Mouse (Mus musculus) heart, embryonic 15.5 days (tissue): Measurements from ENCODE around the gene F12. TPM values are rescaled to one million over a fixed set of nuclear protein-coding genes. Genes with fewer than 3 reads are reported as not detected.

Experiments
- ATAC-seq: fragments of 200-750 bp; cut with Nextera tagmentation; replicated peaks from 2 replicates; pipeline ENCODE4 v1.8.0; 2017; ENCODE audit warnings: low read depth, moderate TSS enrichment; ENCODE audit not compliant: insufficient number of reproducible peaks, insufficient read depth, low FRiP score
- H3K27ac ChIP-seq: fragments of 300-500 bp; sonication (generic); 2 replicates; pipeline ENCODE4 v1.5.1; 2015; ENCODE audit warnings: mild to moderate bottlenecking, inconsistent platforms
- H3K27me3 ChIP-seq: fragments of 300-500 bp; sonication (generic); 2 replicates; pipeline ENCODE4 v1.6.1; 2015; ENCODE audit warnings: inconsistent platforms
- H3K36me3 ChIP-seq: fragments of 300-500 bp; sonication (generic); 2 replicates; pipeline ENCODE4 v1.6.1; 2015; ENCODE audit warnings: mild to moderate bottlenecking, inconsistent platforms
- H3K4me1 ChIP-seq: fragments of 300-500 bp; sonication (generic); replicated peaks from 2 replicates; pipeline ENCODE4 v1.6.1; 2015; ENCODE audit warnings: inconsistent platforms
- H3K4me2 ChIP-seq: fragments of 300-500 bp; sonication (generic); 2 replicates; pipeline ENCODE4 v1.6.1; 2015; ENCODE audit warnings: inconsistent platforms, mild to moderate bottlenecking, moderate library complexity
- H3K4me3 ChIP-seq: fragments of 300-500 bp; sonication (generic); 2 replicates; pipeline ENCODE4 v1.5.1; 2015; ENCODE audit warnings: mild to moderate bottlenecking, inconsistent platforms
- H3K9ac ChIP-seq: fragments of 300-500 bp; sonication (generic); 2 replicates; pipeline ENCODE4 v1.6.1; 2015; ENCODE audit warnings: mild to moderate bottlenecking, inconsistent platforms
- H3K9me3 ChIP-seq: fragments of 300-500 bp; sonication (generic); replicated peaks from 2 replicates; pipeline ENCODE4 v1.6.1; 2016; ENCODE audit warnings: inconsistent platforms
- WGBS: fragments of 180-500 bp; shearing (Covaris S2); methylation state at CpG from one replicate; pipeline ENCODE4 v1.1.7; 2015; ENCODE audit warnings: mixed read lengths; 5-methylcytosine and 5-hydroxymethylcytosine counted together
- polyA plus RNA-seq: library from polyadenylated mRNA; unstranded; fragments of >200 nt; fragmentation: Nextera tagmentation; extraction: Ambion mirVana; gene quantifications from 2 replicates; pipeline ENCODE4 v1.2.1, GENCODE M21; 2015

F12 gene
- polyA plus RNA-seq, 1 experiment from 2014 or later, result 0.10 TPM

GRCm38 (mm10) chr13:55430566-55430965, 4.0 kb upstream of the F12 start:
- H3K9ac ChIP-seq, result no peak overlapping the region
- no peaks in the 10 kb centered on the region for H3K36me3 ChIP-seq
- H3K27me3 ChIP-seq, result peaks cover 15% of the 10 kb centered on the region
- H3K4me3 ChIP-seq, result no peak overlapping the region
- no peaks in the 10 kb centered on the region for H3K9me3 ChIP-seq
- no peaks in the 10 kb centered on the region for H3K4me1 ChIP-seq
- H3K4me2 ChIP-seq, result no peak overlapping the region
- no peak overlapping the region for H3K27ac ChIP-seq
- ATAC-seq, result no peak
- WGBS, result 74% methylated on average over 2 of the region's 2 CpGs

DNA sequence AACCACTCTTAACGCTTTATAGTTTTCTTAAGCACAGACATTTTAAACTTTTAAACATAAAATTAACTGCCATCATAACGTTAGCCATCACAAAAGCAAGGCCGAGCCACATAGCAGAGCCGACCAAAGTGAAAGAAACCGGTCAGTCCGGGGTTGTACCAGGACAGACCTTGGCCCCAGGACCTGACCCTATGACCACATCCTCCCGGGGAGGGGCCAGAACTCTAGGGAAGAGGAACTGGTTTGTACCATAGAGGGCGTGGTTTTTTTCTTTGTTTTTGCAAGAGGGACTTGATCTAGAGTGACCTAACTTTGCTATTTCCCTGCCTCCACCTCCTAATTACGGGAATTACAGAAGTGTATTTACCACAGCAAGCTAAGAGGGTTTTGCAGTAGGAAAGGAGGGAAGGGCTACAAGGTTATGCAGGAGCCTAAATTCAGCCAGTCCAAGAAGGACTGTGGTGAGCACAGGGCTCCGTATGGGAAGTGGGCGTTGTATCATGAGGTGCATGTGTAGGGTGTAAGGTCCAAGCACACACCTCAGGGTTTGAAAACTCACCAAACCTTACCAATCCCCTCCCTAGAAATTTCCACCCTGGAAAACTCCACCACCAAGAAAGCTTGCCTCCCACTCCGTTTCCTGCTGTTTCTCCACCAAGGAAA, 2.8 kb upstream of the F12 start:
- Histone ChIP-seq H3K4me3 (no peak overlapping the region), H3K9me3 (no peaks in the 10 kb centered on the region), H3K4me2 (no peak overlapping the region), H3K9ac (no peak overlapping the region), H3K4me1 (no peaks in the 10 kb centered on the region), H3K27ac (no peak overlapping the region), H3K27me3 (peaks cover 18% of the 10 kb centered on the region), H3K36me3 (no peaks in the 10 kb centered on the region)
- 60% methylated on average over 12 of the region's 12 CpGs for WGBS
- no peak for ATAC-seq

DNA sequence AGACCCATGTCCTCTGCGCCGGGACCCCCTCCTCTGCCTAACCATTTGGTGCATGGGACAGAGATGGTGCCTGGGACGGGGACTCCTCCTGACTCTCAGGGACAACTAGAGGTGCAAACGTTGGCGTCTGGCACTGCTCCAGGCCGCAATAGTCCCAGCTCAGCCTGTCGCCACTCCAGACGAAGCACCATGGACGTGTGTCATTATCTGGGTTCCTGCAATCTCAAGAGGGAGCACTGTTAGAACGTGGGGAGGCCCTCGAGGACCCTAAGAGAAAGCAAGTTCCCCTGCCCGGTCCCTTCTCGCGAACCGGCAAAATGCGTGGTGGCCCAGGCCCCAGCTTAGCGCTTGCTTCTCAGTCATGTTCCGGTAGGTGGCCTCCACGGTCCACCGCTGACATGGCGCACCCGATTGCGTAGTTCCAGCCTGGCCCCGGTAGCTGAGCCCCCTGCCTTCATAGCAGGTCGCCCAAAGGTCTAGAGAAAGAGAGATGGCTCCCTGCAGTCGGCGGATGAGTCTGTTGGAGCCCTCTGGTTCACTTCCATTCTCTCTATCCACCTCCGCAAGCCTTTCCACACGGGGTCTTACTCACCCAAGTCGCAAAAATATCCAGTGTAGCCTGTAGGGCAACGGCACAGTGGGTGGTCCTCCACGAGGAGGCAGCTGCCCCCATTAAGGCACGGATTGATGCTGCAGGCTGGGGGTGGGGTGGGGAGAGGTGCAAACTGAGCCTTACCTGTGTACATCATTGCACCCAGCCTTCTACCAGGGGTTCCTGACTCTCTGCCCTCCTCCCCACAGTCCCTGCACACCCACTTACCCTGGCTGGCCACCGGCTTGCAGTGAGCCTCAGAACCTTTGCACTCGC, 5.4 kb downstream of the F12 start:
- H3K4me2 ChIP-seq, result peak overlapping the region; percentile 50
- H3K27ac ChIP-seq, result no peak overlapping the region
- peak; percentile 60 for ATAC-seq
- peak overlapping the region; percentile 31 for H3K4me3 ChIP-seq
- no peaks in the 10 kb centered on the region for H3K9me3 ChIP-seq
- peaks cover 67% of the 10 kb centered on the region for H3K27me3 ChIP-seq
- H3K36me3 ChIP-seq, result no peaks in the 10 kb centered on the region
- peak overlapping the region; percentile 12; the same call in 1 of the 2 replicates for H3K9ac ChIP-seq
- 10% methylated on average over 35 of the region's 35 CpGs for WGBS
- H3K4me1 ChIP-seq, result peaks cover 17% of the 10 kb centered on the region

DNA sequence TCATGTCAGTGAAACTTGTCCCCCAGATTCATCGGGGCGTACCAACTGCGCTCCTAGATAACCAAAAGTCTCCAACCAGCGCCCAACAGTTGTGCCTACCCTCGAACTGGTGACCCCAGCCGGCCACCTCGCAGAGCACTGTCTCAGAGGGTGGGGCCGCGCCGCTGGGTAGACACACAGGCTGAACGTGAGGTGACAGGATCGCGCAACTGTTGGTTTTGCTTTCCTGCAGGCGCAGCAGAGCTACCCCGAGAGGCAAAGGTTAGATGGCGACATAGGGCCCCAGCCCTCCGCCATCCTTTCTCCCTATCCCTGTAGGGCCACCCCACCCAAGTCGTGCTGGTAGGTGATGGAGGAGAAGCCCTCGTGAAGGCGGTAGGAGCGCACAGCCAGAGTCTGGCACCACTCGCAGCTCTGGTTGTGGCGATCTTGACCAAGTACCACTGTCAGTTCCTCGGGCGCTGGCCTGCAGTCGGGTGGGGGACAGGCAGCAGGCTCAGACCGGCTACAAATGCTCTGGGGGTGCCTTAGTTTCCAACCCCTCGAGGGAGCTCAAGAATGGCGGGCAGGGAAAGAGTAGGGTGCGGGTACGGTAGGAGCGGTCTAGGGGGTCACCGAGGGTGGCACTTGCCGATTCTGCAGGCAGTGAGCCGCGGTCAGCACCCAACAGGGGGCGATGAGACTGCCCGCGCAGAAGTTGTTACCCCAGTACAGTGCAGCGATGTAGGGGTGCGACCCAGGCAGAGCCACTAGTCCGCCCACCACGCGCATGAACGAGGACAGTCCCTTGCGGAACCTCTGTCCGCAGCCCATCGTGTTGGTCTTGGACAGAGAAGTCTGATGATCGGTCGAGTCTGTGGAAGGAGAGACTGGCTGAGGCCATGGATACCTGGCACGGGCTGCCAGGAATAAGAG, 6.3 kb downstream of the F12 start:
- WGBS, result 22% methylated on average over 51 of the region's 51 CpGs
- ATAC-seq, result no peak
- peaks cover 61% of the 10 kb centered on the region for H3K27me3 ChIP-seq

DNA sequence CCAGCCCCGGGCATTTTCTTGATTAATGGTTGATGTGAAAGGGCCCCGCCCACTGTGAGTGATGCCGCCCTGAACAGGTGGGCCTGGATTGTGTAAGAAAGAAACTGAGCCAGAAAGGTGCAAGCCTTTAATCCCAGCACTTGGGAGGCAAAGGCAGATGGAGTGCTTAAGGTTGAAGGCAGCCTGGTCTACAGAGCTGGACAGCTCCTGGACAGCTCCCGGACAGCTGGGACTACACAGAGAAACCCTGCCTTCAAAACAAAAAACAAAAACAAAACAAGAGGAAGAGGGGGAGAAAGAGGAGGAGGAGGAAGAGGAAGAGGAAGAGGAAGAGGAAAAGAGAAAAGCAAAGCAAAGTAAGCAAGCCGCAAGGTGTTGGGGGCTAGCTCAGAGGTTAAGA, 7.5 kb downstream of the F12 start:
- Histone ChIP-seq H3K4me2 (no peak overlapping the region), H3K9me3 (no peaks in the 10 kb centered on the region), H3K4me1 (peaks cover 25% of the 10 kb centered on the region), H3K36me3 (no peaks in the 10 kb centered on the region), H3K27me3 (peaks cover 69% of the 10 kb centered on the region), H3K27ac (no peak overlapping the region), H3K4me3 (no peak overlapping the region), H3K9ac (no peak overlapping the region)
- WGBS, result 71% methylated on average over 5 of the region's 5 CpGs
- no peak for ATAC-seq

More for the DNA sequence above, 6.3 kb downstream of the F12 start:
- no peaks in the 10 kb centered on the region for H3K9me3 ChIP-seq
- no peaks in the 10 kb centered on the region for H3K36me3 ChIP-seq
- peak overlapping the region; percentile 50 for H3K4me2 ChIP-seq
- no peak overlapping the region for H3K9ac ChIP-seq
- H3K4me3 ChIP-seq, result no peak overlapping the region; the same call in 1 of the 2 replicates
- peaks cover 18% of the 10 kb centered on the region for H3K4me1 ChIP-seq
- no peak overlapping the region for H3K27ac ChIP-seq

GRCm38 (mm10) chr13:55418004-55418403, 8.6 kb downstream of the F12 start:
- 13% methylated on average over 12 of the region's 12 CpGs for WGBS
- no peak overlapping the region for H3K27ac ChIP-seq
- H3K4me1 ChIP-seq, result peaks cover 25% of the 10 kb centered on the region
- no peak overlapping the region for H3K4me2 ChIP-seq
- H3K9me3 ChIP-seq, result no peaks in the 10 kb centered on the region
- 0 out of 2 replicates have a peak, but pooled peaks have one; percentile 54 for ATAC-seq
- H3K36me3 ChIP-seq, result no peaks in the 10 kb centered on the region
- no peak overlapping the region for H3K4me3 ChIP-seq
- peaks cover 81% of the 10 kb centered on the region for H3K27me3 ChIP-seq
- H3K9ac ChIP-seq, result no peak overlapping the region

DNA sequence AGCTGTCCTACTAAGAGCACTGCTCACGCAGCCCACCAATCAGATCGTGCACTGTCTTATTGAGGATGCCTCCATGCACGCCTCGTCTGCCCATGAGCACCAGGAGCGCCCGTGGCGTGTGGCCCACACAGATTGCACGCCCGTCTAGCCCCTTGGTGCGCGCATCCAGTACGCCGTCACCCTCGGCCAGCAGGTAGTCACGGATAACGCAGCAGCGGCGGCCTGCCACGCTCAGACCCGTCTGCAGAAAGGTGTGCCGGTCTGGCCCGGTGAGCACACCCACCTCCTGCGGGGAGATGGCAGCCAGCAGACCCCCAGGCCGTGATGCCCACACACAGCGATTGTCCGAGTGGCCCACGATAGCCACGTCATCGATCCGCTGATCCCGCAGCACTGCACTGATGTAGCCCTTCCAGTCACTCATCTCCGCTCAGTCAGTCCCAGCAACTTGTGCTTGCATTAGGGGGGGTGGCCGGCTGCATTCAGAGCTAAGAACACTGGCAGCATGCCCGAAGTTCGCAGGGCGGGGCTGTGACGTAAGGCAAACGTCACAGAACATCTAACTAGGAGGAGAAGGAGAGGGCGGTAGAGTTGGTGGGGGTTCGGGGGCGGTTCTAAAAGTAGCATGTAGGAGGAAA, 11.7 kb downstream of the F12 start, which contains the start of gene Pfn3:
TSS of gene Pfn3 (minus strand) at position 490 of the 638 bp plus-strand sequence.
- Histone ChIP-seq H3K27me3 (peaks cover 74% of the 10 kb centered on the region), H3K36me3 (no peaks in the 10 kb centered on the region), H3K9me3 (no peaks in the 10 kb centered on the region), H3K4me1 (peaks cover 10% of the 10 kb centered on the region), H3K4me3 (peak within 1 kb of the TSS; percentile 37), H3K9ac (peak within 1 kb of the TSS; percentile 31; the same call in 1 of the 2 replicates), H3K4me2 (peak within 1 kb of the TSS; percentile 58), H3K27ac (no peak within 1 kb of the TSS)
- WGBS, result 9% methylated on average over 41 of the region's 41 CpGs
- ATAC-seq, result 0 out of 2 replicates have a peak, but pooled peaks have one; percentile 36

- H3K4me2 ChIP-seq, result no peak overlapping the region
- ATAC-seq, result no peak
- no peaks in the 10 kb centered on the region for H3K36me3 ChIP-seq
- peaks cover 10% of the 10 kb centered on the region for H3K4me1 ChIP-seq
- no peaks in the 10 kb centered on the region for H3K9me3 ChIP-seq
- peaks cover 74% of the 10 kb centered on the region for H3K27me3 ChIP-seq
- no peak overlapping the region for H3K9ac ChIP-seq
- H3K4me3 ChIP-seq, result no peak overlapping the region
- WGBS, result 67% methylated on average over 12 of the region's 12 CpGs
- H3K27ac ChIP-seq, result no peak overlapping the region
These were observed 13.3 kb downstream of the F12 start for GRCm38 (mm10) chr13:55413333-55413732.

- WGBS, result 75% methylated on average over 13 of the region's 13 CpGs
- no peak for ATAC-seq
- no peaks in the 10 kb centered on the region for H3K36me3 ChIP-seq
- peaks cover 8% of the 10 kb centered on the region for H3K4me1 ChIP-seq
- no peak overlapping the region for H3K27ac ChIP-seq
- H3K4me3 ChIP-seq, result no peak overlapping the region
- peaks cover 75% of the 10 kb centered on the region for H3K27me3 ChIP-seq
- no peak overlapping the region for H3K9ac ChIP-seq
- H3K9me3 ChIP-seq, result no peaks in the 10 kb centered on the region
- no peak overlapping the region for H3K4me2 ChIP-seq
These were observed 13.8 kb downstream of the F12 start for GRCm38 (mm10) chr13:55412643-55413307.

DNA sequence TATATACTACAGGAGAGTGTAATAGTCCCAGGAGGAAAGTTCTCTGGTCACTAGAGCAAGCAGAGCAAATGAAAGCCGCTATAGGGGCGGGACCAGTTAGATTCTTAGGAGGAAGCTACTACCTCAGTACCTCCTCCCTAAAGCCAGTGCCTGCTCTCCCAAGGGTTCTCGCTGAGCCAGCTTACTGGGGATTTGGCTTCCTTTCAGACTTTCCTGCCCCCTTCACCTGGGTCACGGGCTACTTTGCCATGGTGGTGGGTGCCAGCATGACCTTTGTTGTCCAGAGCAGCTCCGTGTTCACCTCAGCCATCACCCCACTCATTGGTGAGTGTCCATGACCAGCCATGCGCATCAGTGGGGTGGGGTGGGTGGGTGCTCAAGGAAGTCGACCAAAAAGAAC, 14.8 kb downstream of the F12 start:
- ATAC-seq, result no peak
- H3K27me3 ChIP-seq, result peaks cover 75% of the 10 kb centered on the region

More for the DNA sequence above, 14.8 kb downstream of the F12 start:
- Histone ChIP-seq H3K9ac (no peak overlapping the region), H3K9me3 (no peaks in the 10 kb centered on the region), H3K4me3 (no peak overlapping the region), H3K36me3 (no peaks in the 10 kb centered on the region), H3K27ac (no peak overlapping the region), H3K4me1 (peaks cover 8% of the 10 kb centered on the region), H3K4me2 (no peak overlapping the region)
- WGBS, result 72% methylated on average over 7 of the region's 7 CpGs
